Mouse (Mus musculus): Measurements from ENCODE around the gene Kbtbd8.

- TF ChIP-seq POLR2A (IDR thresholded peaks at IDR 0.05; ENCODE audit: insufficient read depth, low read depth, low read length): no peak
- no peak for TF ChIP-seq CTCF (IDR thresholded peaks at IDR 0.05; ENCODE audit: insufficient read depth, low read depth, low read length)
Measured at GRCm38 (mm10) chr6:95109691-95110450, 7.2 kb upstream of the Kbtbd8 start.
